27 mouse cellular contexts compared by ENCODE assay signal in genomic region chr10:100026778-100027177, GRCm38 (mm10). TPM values are rescaled to one million over a fixed set of nuclear protein-coding genes. Genes with fewer than 3 reads are reported as not detected.
A peak's percentile ranks its signal among the peaks of the same experiment; 100 is the strongest.
DNase-seq lines count a peak whose midpoint lies in the region; ATAC-seq and TF ChIP-seq lines count a peak whose summit lies in the region.
"Had no signal": no experiment of that assay in that cellular context is flagged by ENCODE, and none has a peak within 500 bp of the region (broad histone marks: within the 10 kb centered on the region; RNA-seq: fewer than 3 reads in every experiment).

No protein-coding gene starts in this region.

- no peak overlapping the region for H3K9ac ChIP-seq in liver, embryonic 11.5 days (ENCODE audit: low read depth, low read length)
- H3K9ac ChIP-seq in liver, postnatal 0 days (replicated peaks) = no peak overlapping the region
- H3K9ac ChIP-seq in liver, embryonic 14.5 days (replicated peaks) = no peak overlapping the region
- H3K9ac ChIP-seq: forebrain, embryonic 13.5 days; heart, embryonic 12.5 days; heart, embryonic 15.5 days; hindbrain, embryonic 13.5 days had no signal

- H3K36me3 ChIP-seq in liver, embryonic 11.5 days (ENCODE audit: control insufficient read depth, insufficient read depth, low read length) = no peaks in the 10 kb centered on the region
- H3K36me3 ChIP-seq in liver, postnatal 0 days (replicated peaks; ENCODE audit: insufficient read depth, low read length) = no peaks in the 10 kb centered on the region
- no peaks in the 10 kb centered on the region for H3K36me3 ChIP-seq in liver, embryonic 14.5 days (replicated peaks; ENCODE audit: control insufficient read depth, insufficient read depth, low read depth)
- H3K36me3 ChIP-seq: forebrain, embryonic 10.5 days; G1E; heart, embryonic 15.5 days; hindbrain, embryonic 10.5 days; hindbrain, embryonic 13.5 days had no signal

- DNase-seq in kidney, adult 11 months = peak; percentile 23
- no peak for DNase-seq in kidney, adult 18-20 months
- DNase-seq in liver, embryonic 11.5 days (ENCODE audit: low spot score) = no peak
- no peak for DNase-seq in liver, postnatal 0 days
- no peak for DNase-seq in liver, embryonic 14.5 days (ENCODE audit: low read depth in 3 of 3, low spot score in 3 of 3)
- no peak for DNase-seq in right cerebral cortex, adult 18-20 months
- DNase-seq in layer of hippocampus, postnatal 36 days = no peak
- DNase-seq: adrenal gland, postnatal 10 days; adrenal gland, postnatal 36 days; B cell, adult 2 months; cerebellum, adult 18-20 months; cerebellum, adult 9-10 months; cerebellum, postnatal 14 days; gastrocnemius, postnatal 10 days; gastrocnemius, postnatal 36 days; heart, postnatal 10 days; heart, postnatal 36 days had no signal

- H3K4me3 ChIP-seq in liver, embryonic 11.5 days (ENCODE audit: low read depth, low read length) = no peak overlapping the region
- H3K4me3 ChIP-seq in liver, postnatal 0 days (ENCODE audit: low read depth, low read length) = no peak overlapping the region
- no peak overlapping the region for H3K4me3 ChIP-seq in liver, embryonic 14.5 days (ENCODE audit: insufficient read depth in 1 of 2, low read depth in 2 of 2, low read length in 2 of 2)
- H3K4me3 ChIP-seq: forebrain, embryonic 10.5 days; forebrain, embryonic 13.5 days; heart, embryonic 12.5 days; heart, embryonic 15.5 days; hindbrain, embryonic 10.5 days; hindbrain, embryonic 13.5 days had no signal

- 79% methylated on average over 1 of the region's 1 CpGs for WGBS in liver, embryonic 11.5 days
- WGBS in liver, postnatal 0 days (ENCODE audit: insufficient replicate concordance) = 48% methylated on average over 1 of the region's 1 CpGs
- 50% methylated on average over 1 of the region's 1 CpGs for whole genome bisulfite sequencing in liver, embryonic 14.5 days (ENCODE audit: insufficient replicate concordance)

- no peak for TF ChIP-seq CTCF in liver, postnatal 0 days (IDR thresholded peaks at IDR 0.05; ENCODE audit: low read depth)
- TF ChIP-seq CTCF in liver, embryonic 14.5 days (IDR thresholded peaks at IDR 0.05; ENCODE audit: low read depth) = no peak

- H3K27ac ChIP-seq in liver, embryonic 11.5 days (ENCODE audit: low read depth, low read length) = peak overlapping the region; percentile 64; the same call in 1 of the 2 replicates
- H3K27ac ChIP-seq in liver, postnatal 0 days (ENCODE audit: low read depth) = no peak overlapping the region
- H3K27ac ChIP-seq in liver, embryonic 14.5 days = no peak overlapping the region
- H3K27ac ChIP-seq: forebrain, embryonic 10.5 days; forebrain, embryonic 13.5 days; heart, embryonic 15.5 days; hindbrain, embryonic 10.5 days; hindbrain, embryonic 13.5 days had no signal

- no peaks in the 10 kb centered on the region for H3K9me3 ChIP-seq in liver, embryonic 11.5 days (ENCODE audit: control insufficient read depth, low read length)
- no peaks in the 10 kb centered on the region for H3K9me3 ChIP-seq in liver, postnatal 0 days (ENCODE audit: low read length)
- no peaks in the 10 kb centered on the region for H3K9me3 ChIP-seq in liver, embryonic 14.5 days (ENCODE audit: control insufficient read depth, low read length)
- H3K9me3 ChIP-seq: heart, embryonic 15.5 days; hindbrain, embryonic 10.5 days had no signal

- H3K4me2 ChIP-seq in liver, embryonic 11.5 days = no peak overlapping the region
- H3K4me2 ChIP-seq in liver, postnatal 0 days (ENCODE audit: low read depth, low read length) = no peak overlapping the region
- 0 out of 2 replicates have a peak overlapping the region, but pooled peaks have one; percentile 4 for H3K4me2 ChIP-seq in liver, embryonic 14.5 days (ENCODE audit: low read depth)
- H3K4me2 ChIP-seq: forebrain, embryonic 13.5 days; heart, embryonic 12.5 days; heart, embryonic 15.5 days; hindbrain, embryonic 13.5 days had no signal

- H3K27me3 ChIP-seq in liver, embryonic 11.5 days (replicated peaks; ENCODE audit: control insufficient read depth, insufficient read depth, low read length) = no peaks in the 10 kb centered on the region
- H3K27me3 ChIP-seq in liver, postnatal 0 days (ENCODE audit: insufficient read depth, low read length) = no peaks in the 10 kb centered on the region
- H3K27me3 ChIP-seq in liver, embryonic 14.5 days (ENCODE audit: control insufficient read depth, insufficient read depth, low read length) = no peaks in the 10 kb centered on the region
- H3K27me3 ChIP-seq: CH12.LX; heart, embryonic 12.5 days; heart, embryonic 15.5 days; Patski had no signal

- 0 out of 2 replicates have a peak, but pooled peaks cover 6% of the 10 kb centered on the region for H3K4me1 ChIP-seq in liver, embryonic 11.5 days (replicated peaks; ENCODE audit: control insufficient read depth, insufficient read depth, low read length)
- peaks cover 6% of the 10 kb centered on the region; the same call in 1 of the 2 replicates for H3K4me1 ChIP-seq in liver, postnatal 0 days (ENCODE audit: insufficient read depth)
- H3K4me1 ChIP-seq in liver, embryonic 14.5 days (replicated peaks; ENCODE audit: control insufficient read depth in 2 of 2, insufficient read depth in 2 of 2, low read length in 1 of 2) = peaks cover 0 to 10% of the 10 kb centered on the region in 2 experiments; a peak in 2 of 4 replicates

- ATAC-seq in liver, embryonic 11.5 days (replicated peaks; ENCODE audit: low FRiP score) = no peak
- no peak for ATAC-seq in liver, postnatal 0 days
- ATAC-seq in liver, embryonic 14.5 days (ENCODE audit: insufficient read depth) = no peak
- ATAC-seq: forebrain, embryonic 13.5 days; forebrain, embryonic 16.5 days; Patski had no signal

- no peak for TF ChIP-seq EP300 in liver, postnatal 0 days (IDR thresholded peaks at IDR 0.05; ENCODE audit: low read depth)
- TF ChIP-seq EP300 in liver, embryonic 14.5 days (IDR thresholded peaks at IDR 0.05; ENCODE audit: low read depth) = no peak

RNA-seq across cellular contexts. Expression of gene Kitl, which starts 11.3 kb away (rescaled TPM):
- 24.0 and 30.4 TPM in 2 replicates for polyA plus RNA-seq in liver, embryonic 11.5 days (2014; fragmentation: Nextera tagmentation; extraction: Ambion mirVana)
- polyA plus RNA-seq in liver, postnatal 0 days (2015; fragmentation: Nextera tagmentation; extraction: Ambion mirVana) = 2.3 and 5.0 TPM in 2 replicates
- 3.2 and 4.2 TPM in 2 replicates for polyA plus RNA-seq in liver, embryonic 14.5 days (2012; rRNA removed)
- 9.7 and 11.4 TPM in 2 replicates for polyA plus RNA-seq in liver, embryonic 14.5 days (2014; fragmentation: Nextera tagmentation; extraction: Ambion mirVana)
- 10 to 100 TPM; 19.7 to 26.8 TPM for total RNA-seq in layer of hippocampus, postnatal 36 days (2021)
- total RNA-seq: CH12.LX had no signal
- polyA plus RNA-seq: G1E had no signal
